Mouse (Mus musculus) lung, postnatal 10 days (tissue): Measurements from ENCODE around the gene Abhd13.

Source experiments
- DNase-seq: peaks from one replicate; pipeline ENCODE4 v3.0.0; 2021

The Abhd13 gene

GRCm38 (mm10) chr8:9977573-9978314, at the start of gene Abhd13, which contains the start of gene Lig4:
Gene Abhd13, plus strand, starts transcription at chr8:9977707.
Gene Lig4, minus strand, starts transcription at chr8:9977686.
- peak; percentile 99 for DNase-seq

DNA sequence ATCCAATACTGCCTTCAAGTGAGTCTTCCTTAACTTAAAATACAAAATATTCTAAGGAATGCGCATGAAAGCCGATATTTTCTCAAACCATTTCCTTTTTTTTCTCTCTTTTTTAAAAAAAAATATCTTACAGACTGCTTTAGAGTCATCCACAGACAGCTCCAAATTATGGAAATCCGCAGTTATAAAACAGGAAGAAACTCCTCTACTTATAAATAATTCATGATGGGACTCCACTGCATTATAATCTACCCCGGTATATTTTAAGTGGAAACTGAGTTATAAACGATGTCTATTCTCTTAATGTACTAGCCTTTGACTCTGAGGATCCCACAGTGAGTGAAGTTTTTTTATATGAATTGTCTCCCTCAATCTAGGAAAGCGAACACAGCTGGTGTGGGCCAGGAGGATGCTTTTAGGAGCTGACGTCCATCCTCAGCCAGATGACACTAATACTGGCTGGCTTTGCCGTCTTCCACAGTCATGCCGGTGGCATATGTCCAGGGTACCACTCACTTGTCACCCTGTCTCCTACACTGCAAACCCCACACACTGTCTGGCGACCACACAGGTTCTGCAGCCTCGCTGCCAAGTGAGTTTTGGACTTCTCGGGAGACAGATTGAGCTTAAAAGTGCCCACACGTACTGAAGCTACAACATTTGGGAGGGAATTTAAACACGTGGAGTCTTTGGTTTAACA, 47.6 kb upstream of the Abhd13 start:
- peak; percentile 50 for DNase-seq

- peak; percentile 36 for DNase-seq
These were observed 44.8 kb upstream of the Abhd13 start for GRCm38 (mm10) chr8:9932711-9933110.

DNA sequence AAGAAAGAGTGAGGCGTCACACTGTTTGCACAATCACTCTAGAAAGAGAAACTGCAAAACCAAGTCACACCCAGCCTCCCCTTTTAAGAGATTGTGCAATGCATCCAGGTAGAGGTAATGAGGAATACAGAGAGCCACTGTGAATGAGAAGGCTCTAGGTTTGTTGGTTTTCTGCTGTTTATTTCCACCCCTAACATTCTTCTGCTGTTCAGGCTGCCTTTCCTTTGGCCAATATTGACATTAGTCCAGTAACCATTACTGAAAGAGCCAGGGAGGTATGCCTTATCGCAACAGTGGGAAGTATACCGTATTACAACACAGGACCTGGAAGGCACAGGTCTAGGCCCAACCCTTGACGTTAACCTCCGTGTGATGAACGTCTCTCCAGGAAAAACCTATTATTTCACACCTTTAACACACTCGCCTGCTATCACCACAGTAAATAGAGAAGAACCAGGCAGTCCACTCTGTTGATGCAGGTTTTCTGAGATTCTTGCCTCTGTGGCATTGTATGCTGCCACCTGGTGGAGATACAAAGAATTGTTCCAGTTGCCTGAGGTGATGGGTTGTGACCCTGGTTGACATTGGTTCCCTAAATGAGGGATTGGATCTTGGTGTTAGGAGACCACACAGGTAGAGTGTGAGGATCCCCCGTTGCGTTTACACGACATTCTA, 42.5 kb upstream of the Abhd13 start:
- peak; percentile 53 for DNase-seq

- DNase-seq = no peak
These were observed 41.9 kb upstream of the Abhd13 start for GRCm38 (mm10) chr8:9935574-9935973.

GRCm38 (mm10) chr8:9949134-9949890, 28.2 kb upstream of the Abhd13 start:
- DNase-seq = no peak

GRCm38 (mm10) chr8:9958338-9958737, 19.2 kb upstream of the Abhd13 start:
- no peak for DNase-seq

DNA sequence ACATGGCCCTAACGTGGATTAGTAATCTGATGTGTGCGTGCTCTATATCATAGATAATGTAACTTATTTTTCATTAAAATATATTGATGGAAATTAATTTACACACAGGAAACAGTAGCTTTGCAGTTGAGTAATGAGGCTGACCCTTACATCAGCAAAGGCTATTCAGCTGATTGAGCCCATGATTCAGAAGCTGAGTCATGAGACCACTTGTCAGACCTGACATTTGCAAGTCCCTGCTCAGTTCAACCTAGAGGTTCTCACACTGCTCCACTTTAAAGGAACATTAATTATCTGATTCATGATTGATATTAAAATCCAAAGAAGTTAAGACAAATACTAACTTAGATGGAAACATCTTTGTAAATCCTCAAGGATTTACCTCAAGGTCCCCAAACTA, 17.6 kb upstream of the Abhd13 start:
- DNase-seq = no peak

DNA sequence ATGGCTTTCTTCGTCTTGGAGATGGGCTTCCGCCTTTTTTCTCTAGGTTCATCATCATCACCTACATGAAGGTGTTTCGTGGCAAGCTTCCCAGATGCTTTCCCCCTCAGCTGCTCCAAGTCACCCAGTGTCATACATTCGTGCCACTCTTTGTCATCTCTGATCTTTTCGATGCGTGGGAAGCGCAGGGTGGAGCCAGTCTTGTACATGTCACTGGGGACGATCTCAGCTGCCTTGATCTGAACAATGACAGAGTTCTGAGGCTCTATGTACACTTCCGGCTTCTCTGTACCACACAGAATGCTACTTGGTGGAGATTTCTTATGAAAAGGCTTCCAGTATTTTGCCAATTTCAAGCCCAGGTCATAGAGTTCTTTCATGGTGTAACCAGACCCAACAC, 5.6 kb upstream of the Abhd13 start:
- DNase-seq = no peak

- DNase-seq = no peak
These were observed 2.2 kb upstream of the Abhd13 start for GRCm38 (mm10) chr8:9975276-9975675.

DNA sequence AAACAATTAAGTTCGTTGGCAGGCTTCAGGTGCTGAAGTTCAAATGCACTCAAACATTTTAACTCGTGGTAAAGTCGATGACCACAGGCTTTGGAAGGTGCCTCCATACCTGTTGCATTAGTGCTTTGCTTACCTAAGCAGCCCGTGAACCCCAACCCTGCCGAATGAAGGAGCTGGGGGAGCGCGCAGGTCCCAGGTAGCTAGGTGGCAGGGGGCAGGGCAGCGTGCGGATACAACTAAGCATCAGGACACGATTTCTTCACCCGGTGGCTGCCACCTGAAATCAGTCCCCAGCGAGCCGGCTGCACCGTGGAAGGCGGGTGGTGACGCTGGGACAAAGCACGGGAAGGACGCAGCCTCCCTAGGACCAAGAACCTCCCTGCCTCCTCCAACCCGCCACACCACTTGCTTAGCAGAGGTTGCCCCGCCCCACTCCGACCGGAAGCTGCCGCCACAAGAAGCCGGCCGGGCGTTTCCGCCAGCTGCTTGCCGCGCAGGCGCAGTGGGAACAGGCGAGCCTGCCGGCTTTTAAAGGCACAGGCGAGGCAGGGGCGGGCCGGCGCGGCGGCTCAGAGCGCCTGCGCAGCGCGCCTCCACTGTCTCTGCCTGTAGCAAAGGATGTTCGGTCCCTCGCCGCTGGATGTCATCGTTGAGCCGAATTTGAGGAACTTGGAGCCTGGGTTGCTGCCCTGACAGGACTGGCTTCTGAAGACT, 1.5 kb upstream of the Abhd13 start:
- peak; percentile 98 for DNase-seq

- no peak for DNase-seq
These were observed 491 bp upstream of the Abhd13 start for GRCm38 (mm10) chr8:9977016-9977415.

GRCm38 (mm10) chr8:9978475-9979230, 1.1 kb downstream of the Abhd13 start:
- no peak for DNase-seq

- DNase-seq = no peak
These were observed 2.2 kb downstream of the Abhd13 start for GRCm38 (mm10) chr8:9979746-9980145.

DNA sequence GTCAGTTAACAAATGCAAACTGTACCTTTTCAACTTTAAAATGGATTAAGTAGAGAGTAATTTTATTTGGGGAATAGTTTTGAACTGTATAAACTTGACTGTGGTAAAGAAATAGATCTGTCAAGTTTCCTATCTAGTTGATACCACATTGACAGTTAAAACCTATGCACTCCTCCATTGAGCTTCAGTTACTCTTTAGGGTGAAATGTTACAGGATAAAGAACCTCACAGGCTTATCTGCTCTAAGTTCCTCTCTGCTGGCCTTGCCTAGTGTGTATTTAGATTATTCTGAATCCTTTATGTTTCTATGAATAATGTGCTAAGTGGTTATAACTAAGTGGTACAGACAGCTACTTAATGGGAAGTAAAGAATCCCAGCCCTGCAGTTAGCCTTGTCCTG, 2.7 kb downstream of the Abhd13 start:
- no peak for DNase-seq

- no peak for DNase-seq
These were observed 26.6 kb downstream of the Abhd13 start for GRCm38 (mm10) chr8:10004115-10004514.

GRCm38 (mm10) chr8:10006156-10006985, 28.9 kb downstream of the Abhd13 start, which contains the start of gene Tnfsf13b:
Gene Tnfsf13b, plus strand, starts transcription at chr8:10006467.
- DNase-seq = peak; percentile 24

DNA sequence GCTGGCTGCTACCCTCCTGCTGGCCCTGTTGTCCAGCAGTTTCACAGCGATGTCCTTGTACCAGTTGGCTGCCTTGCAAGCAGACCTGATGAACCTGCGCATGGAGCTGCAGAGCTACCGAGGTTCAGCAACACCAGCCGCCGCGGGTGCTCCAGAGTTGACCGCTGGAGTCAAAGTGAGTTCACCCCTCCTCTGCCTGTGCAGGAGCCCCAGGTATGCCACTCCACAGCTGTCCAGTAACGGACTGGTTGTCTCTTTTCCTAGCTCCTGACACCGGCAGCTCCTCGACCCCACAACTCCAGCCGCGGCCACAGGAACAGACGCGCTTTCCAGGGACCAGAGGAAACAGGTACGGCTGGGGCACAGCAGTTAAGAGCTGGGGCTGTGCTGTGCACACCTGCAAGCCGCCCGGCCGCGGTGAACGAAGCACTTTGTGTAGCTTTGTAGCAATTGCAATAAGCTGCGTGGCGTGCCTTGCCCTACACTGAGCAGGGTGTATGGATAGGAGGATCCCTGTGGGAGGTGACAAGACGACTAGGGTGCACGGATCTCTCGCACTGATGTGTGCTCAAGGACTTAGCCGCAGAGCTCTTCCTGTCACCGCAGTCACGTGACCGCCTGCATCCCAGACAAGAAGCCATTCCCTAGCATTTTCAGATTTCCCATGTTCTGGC, 29.6 kb downstream of the Abhd13 start:
- peak; percentile 13 for DNase-seq

DNA sequence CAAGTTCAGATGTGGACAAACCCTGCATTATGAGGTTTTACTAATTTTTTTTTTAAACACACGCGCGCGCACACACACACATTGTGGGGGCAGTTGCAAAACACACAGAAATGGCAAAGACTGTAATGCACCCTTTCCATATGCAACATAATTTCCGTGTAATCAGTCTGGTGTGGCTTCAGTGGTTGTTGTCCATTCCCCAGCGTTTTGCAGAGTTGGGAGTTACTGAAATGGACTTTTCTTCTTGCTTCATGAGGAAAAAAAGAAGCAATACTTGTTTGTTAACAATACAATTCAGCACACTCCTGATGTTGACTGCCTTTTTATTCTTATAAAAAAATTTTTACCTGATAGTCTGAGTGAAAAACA, 30.1 kb downstream of the Abhd13 start:
- DNase-seq = no peak

DNA sequence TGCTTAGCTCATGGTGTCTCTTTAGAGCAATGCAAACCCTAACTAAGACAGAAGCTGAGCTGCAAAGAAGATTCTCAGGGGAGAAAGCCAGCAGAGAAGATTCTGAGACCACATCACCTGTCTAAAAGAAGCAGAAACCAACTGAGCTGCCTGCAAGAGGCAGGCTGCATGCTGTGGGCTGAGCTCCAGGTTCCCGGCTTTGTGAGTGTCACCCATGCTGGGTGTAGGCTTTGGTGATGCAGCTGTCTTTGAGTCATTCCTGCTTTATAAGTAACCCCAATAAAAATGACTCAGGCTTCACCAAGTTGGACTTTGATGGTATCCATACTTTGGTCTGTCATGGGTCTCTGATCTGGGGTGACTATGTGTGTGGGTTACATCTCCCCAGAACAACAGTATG, 38.7 kb downstream of the Abhd13 start:
- no peak for DNase-seq
